Mouse (Mus musculus) MEL (cell line): ENCODE data around the gene Tmem251.

ENCODE experiments used
- CHD2 ChIP-seq: IDR thresholded peaks from 2 replicates; pipeline ENCODE4 v1.6.1; 2011; ENCODE audit warnings: low read length, improper control_type of control experiment
- CTCF ChIP-seq, 3 experiments: IDR thresholded peaks in 2 of 3; conservative IDR thresholded peaks in 1 of 3; 2 replicates each; pipeline ENCODE4 v1.5.1; 2011 to 2012; ENCODE audit warnings: low read length in 3 of 3, low read depth in 2 of 3, mild to moderate bottlenecking in 2 of 3, improper control_type of control experiment in 1 of 3, inconsistent platforms in 1 of 3, mixed read lengths in 1 of 3, moderate library complexity in 1 of 3; ENCODE audit not compliant: control insufficient read depth in 1 of 3, insufficient read depth in 1 of 3, poor library complexity in 1 of 3, severe bottlenecking in 1 of 3
- EP300 ChIP-seq, 2 experiments: IDR thresholded peaks; 2 replicates each; pipeline ENCODE4 v1.6.1; 2011; ENCODE audit warnings: improper control_type of control experiment in 2 of 2, low read length in 2 of 2, low read depth in 1 of 2, mild to moderate bottlenecking in 1 of 2
- GATA1 ChIP-seq: IDR thresholded peaks from 2 replicates; pipeline ENCODE4 v1.6.1; 2011; ENCODE audit warnings: low read depth, low read length, improper control_type of control experiment
- JUND ChIP-seq: IDR thresholded peaks from 2 replicates; pipeline ENCODE4 v1.6.1; 2011; ENCODE audit warnings: low read depth, mild to moderate bottlenecking, improper control_type of control experiment, low read length
- MAX ChIP-seq: IDR thresholded peaks from 2 replicates; pipeline ENCODE4 v1.6.1; 2011; ENCODE audit warnings: low read length, improper control_type of control experiment
- POLR2A ChIP-seq, 2 experiments: IDR thresholded peaks; 2 replicates each; pipeline ENCODE4 v1.6.1; 2011 to 2012; ENCODE audit warnings: low read length in 2 of 2, mild to moderate bottlenecking in 2 of 2, control low read depth in 1 of 2, improper control_type of control experiment in 1 of 2, low read depth in 1 of 2, moderate library complexity in 1 of 2; ENCODE audit not compliant: control insufficient read depth in 1 of 2, insufficient read depth in 1 of 2, poor library complexity in 1 of 2
- RAD21 ChIP-seq: IDR thresholded peaks from 2 replicates; pipeline ENCODE4 v1.6.1; 2011; ENCODE audit warnings: mild to moderate bottlenecking, low read depth, low read length, improper control_type of control experiment
- TAL1 ChIP-seq: IDR thresholded peaks from 2 replicates; pipeline ENCODE4 v1.6.1; 2012; ENCODE audit warnings: mild to moderate bottlenecking, inconsistent platforms, low read length, moderate library complexity, mixed read lengths
- UBTF ChIP-seq: IDR thresholded peaks from 2 replicates; pipeline ENCODE4 v1.6.1; 2012; ENCODE audit warnings: low read depth, mild to moderate bottlenecking, inconsistent platforms, low read length, improper control_type of control experiment, moderate library complexity, borderline replicate concordance; ENCODE audit not compliant: insufficient read depth
- USF1 ChIP-seq: IDR thresholded peaks from 2 replicates; pipeline ENCODE4 v1.6.1; 2014; ENCODE audit warnings: low read depth, mild to moderate bottlenecking, inconsistent platforms, low read length, improper control_type of control experiment, moderate library complexity

DNA sequence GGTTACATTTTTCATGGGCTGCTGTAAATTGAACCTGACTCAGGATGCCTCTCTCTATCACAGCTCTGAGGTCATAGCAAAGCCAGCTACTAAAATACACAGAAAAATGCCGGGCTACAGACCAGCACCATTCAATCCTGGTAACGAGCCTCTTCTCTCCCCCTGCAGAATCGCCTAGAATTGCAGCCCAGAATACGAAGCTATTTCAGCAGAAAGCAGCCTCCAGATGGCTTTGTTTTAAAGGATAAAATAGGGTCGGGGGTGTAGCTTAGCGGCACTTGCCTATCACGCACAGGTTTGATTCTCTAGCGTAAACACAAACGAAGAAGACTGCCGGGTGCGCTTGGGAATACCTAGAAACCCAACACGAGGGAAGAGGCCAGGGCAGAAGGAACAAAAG lies 43.1 kb upstream of the Tmem251 start:
- TF ChIP-seq CTCF (IDR thresholded peaks at IDR 0.05 in 2 of 3, conservative IDR thresholded peaks at IDR 0.05 in 1 of 3; ENCODE audit: control insufficient read depth in 1 of 3, insufficient read depth in 1 of 3, low read depth in 2 of 3, low read length in 3 of 3, poor library complexity in 1 of 3, severe bottlenecking in 1 of 3) (no peak), TAL1 (no peak), POLR2A (IDR thresholded peaks at IDR 0.05; ENCODE audit: control insufficient read depth in 1 of 2, insufficient read depth in 1 of 2, low read depth in 1 of 2, low read length in 2 of 2, poor library complexity in 1 of 2) (no peak), CHD2 (no peak), EP300 (IDR thresholded peaks at IDR 0.05; ENCODE audit: low read depth in 1 of 2, low read length in 2 of 2) (no peak), MAX (no peak), RAD21 (no peak), USF1 (no peak), GATA1 (no peak), JUND (no peak), UBTF (no peak)
